Mouse (Mus musculus) heart, postnatal 4 days (tissue): Measurements from ENCODE around the gene Eif2d. TPM values are rescaled to one million over a fixed set of nuclear protein-coding genes. Genes with fewer than 3 reads are reported as not detected.

ENCODE experiments used
- DNase-seq: peaks from one replicate; pipeline ENCODE4 v3.0.0; 2021
- total RNA-seq, 2 experiments: library from RNA; stranded (reverse); gene quantifications; 2 replicates each; pipeline ENCODE4 v1.2.3; 2021

Eif2d gene
- total RNA-seq, 2 experiments from 2014 or later, result 36.7 to 37.1 TPM

DNA sequence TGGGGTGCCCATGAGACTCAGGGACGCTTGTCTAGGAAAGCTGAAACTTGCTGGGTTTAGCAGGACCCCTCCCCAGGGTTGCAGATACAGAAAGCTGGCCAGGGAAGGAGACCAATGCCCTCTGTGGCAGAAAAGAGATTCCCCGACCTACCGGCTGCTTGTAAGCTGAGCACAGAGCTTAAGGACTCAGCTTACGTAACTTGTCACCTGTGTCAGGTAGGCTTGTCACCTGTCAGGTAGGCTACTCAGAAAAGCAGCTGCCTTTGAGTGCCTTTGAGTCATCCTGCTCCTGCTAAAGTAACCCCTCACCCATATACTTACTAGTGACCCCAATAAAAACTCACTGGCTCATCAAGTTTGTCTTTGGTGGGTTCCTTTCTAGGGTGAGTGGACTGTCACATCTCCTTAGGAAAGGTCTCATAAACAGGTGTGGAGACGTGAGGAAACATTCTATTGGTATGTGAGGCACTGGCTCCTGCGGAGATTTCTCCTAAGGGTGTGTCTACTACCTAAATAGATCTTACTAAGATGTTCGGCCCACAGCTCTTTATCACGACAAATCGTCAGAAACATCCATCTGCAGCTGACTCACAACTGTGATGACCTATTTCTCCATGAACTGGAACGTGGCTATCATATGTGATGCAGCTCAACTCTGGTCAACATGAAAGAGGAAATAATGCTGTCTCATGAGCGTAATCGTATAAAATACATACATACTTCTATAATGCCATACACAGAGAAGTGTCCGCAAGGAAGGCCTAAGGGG, 69.0 kb downstream of the Eif2d start:
- DNase-seq, result no peak

DNA sequence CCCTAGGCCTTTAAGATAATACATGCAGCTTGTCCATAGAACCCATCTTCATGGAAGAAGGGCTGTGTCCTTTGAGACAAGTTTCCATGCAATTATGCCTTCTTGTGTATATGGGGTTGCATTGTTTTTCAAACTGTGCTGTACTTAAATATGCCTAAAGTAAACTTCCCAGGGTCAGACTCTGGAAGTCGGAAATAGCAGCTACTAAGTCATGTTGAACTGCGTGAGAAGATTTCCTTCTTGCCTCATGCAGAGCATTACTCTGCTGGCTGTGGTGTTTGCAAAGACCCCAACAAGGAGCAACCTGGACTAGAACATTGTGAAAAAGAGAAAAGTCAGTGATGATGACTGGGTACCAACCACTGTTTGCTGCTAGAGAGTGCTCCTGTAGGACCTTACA, 70.4 kb downstream of the Eif2d start:
- DNase-seq, result no peak

DNA sequence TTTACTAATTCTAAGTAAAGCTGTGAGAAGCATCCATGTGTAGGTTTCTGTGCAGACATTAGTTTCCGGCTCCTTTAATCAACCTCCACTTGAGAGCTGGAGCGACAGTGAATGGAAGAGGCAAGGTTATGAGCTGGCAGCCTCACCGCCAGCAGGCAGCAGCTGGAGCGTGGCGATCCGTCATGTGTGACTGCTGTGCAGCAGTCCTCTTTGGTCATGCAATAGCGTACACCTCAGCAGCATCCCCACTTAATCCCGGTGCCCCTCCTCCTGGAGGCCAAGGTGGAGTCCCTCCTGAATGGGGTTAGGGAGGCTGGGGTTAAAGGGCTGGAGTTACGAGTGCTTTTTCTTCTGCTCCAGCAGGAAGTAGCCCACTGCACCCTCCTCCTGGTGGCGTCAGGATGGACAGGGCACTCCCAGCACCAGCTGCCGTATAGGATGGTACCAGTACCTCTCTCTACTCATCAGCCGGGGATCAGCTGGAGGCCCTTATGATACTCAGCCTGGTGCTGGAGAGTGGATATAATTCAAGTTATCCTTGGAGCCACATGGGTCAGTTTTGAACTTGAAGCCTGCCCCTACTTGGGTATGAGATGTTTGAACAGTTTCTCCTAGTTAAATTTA, 72.0 kb downstream of the Eif2d start:
- no peak for DNase-seq

DNA sequence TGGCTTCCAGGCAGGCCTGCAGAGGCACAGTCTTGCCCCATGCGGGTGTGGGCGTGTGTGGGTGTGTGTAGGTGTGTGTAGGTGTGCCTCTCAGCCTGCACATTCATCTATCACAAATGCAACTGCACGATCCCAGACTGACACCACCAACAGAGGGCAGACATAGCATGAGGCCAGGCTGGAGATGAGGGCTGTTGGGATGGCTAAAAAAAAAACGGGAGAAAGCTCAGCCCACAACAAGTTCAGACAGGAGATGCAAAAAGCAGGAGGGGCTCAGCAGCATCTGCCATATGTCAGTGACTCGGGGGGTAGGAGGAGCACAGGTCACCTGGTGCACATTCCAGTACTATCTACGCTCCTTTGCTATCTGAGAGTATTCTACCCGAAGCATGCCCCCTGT, 75.2 kb downstream of the Eif2d start:
- DNase-seq, result no peak

DNA sequence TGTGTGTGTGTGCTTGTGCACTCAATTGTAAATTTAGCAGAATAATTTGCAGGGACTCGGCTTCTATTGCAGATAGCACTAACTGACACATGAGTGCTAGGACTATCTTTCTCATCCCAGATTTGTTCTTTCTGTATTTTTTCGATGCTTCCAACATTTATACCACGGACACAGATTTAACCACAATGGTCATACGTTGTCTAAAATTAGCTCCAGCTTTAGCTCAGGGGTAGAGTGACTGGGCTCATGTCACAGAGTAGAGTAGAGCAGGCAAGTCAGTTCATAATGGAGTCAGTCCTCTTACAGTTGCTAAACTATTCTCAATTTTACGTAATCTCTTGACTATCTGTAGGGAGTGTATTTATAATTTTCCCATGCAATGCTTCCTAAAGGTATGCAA, 75.7 kb downstream of the Eif2d start:
- no peak for DNase-seq

DNA sequence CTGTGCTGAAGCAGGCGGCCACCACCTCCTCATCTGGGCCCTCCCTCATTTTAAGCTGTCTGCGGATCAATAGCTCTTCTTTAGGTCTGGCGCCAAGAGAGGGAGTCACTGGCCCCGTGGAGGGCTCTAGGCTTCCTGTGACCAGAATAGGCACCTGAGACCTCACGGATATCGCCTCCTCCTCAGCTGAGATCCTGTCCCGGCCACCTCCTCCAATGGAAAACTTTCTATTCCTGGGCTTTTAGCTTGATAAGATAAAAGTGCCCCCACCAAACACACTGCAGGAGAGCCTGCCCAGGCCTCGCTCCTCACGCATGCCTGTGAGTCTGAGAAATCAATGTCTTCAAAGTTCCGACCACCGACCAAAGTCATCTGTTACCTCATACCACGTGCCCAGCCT, 80.5 kb downstream of the Eif2d start:
- DNase-seq, result no peak

DNA sequence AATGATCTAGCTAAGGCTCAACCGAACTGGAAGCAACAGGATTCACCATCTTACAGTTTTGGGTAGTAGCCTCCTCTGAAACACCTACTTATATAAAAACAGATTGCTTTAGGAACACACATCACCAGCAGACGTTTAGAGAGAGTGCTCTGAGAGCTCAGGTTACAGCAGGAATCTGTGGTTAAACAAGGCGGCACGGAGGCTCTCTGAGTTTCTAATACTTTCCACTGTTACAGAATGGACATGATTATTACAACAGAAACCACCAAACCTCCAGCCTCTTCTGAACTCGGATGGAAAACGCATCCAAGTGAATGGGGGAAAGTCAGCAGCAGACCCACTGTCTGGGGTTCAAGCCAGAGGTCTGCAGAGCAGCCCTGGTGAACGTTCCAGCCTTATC, 83.1 kb downstream of the Eif2d start:
- DNase-seq, result no peak

Other genes starting within 250 kb of the Eif2d start
- not detected for gene Il20, start 241.7 kb upstream of the Eif2d start, total RNA-seq
- not detected for gene Il19, start 213.1 kb upstream of the Eif2d start, total RNA-seq
- not detected for gene Il10, start 133.3 kb upstream of the Eif2d start, total RNA-seq
- 100 to 1,000 TPM; 206 to 226 TPM for gene Mapkapk2, start 55.4 kb upstream of the Eif2d start, total RNA-seq
- gene Dyrk3, start 14.8 kb upstream of the Eif2d start, total RNA-seq, result 1 to 10 TPM; 1.2 to 1.7 TPM
- gene Rassf5, start 92.1 kb downstream of the Eif2d start, total RNA-seq, result 1 to 10 TPM; 4.4 to 4.5 TPM
- gene Ikbke, start 126.4 kb downstream of the Eif2d start, total RNA-seq, result 1 to 10 TPM; 2.9 to 3.0 TPM